In genomic region chr16:18459335-18459954, GRCm38 (mm10) we compare ENCODE assay signal across 8 mouse cellular contexts. TPM values are rescaled to one million over a fixed set of nuclear protein-coding genes. Genes with fewer than 3 reads are reported as not detected.
DNase-seq lines count a peak whose midpoint lies in the region; ATAC-seq and TF ChIP-seq lines count a peak whose summit lies in the region.

No protein-coding gene starts in this region.

- H3K4me2 ChIP-seq in kidney, embryonic 14.5 days (replicated peaks; ENCODE audit: low read depth, low read length) = peak overlapping the region; percentile 0; the same call in 1 of the 2 replicates
- peak overlapping the region; percentile 35 for H3K4me2 ChIP-seq in embryonic facial prominence, embryonic 12.5 days (replicated peaks)
- H3K4me2 ChIP-seq in hindbrain, postnatal 0 days (ENCODE audit: low read depth, low read length) = peak overlapping the region; percentile 36

- H3K9me3 ChIP-seq in kidney, embryonic 14.5 days (ENCODE audit: control insufficient read depth, low read length) = no peaks in the 10 kb centered on the region
- no peaks in the 10 kb centered on the region for H3K9me3 ChIP-seq in embryonic facial prominence, embryonic 12.5 days
- H3K9me3 ChIP-seq in hindbrain, postnatal 0 days (ENCODE audit: low read length) = no peaks in the 10 kb centered on the region

- no peak overlapping the region for H3K27ac ChIP-seq in kidney, embryonic 14.5 days (ENCODE audit: low read depth, low read length)
- peak overlapping the region; percentile 64 for H3K27ac ChIP-seq in embryonic facial prominence, embryonic 12.5 days
- H3K27ac ChIP-seq in hindbrain, postnatal 0 days = no peak overlapping the region

- no peak overlapping the region for H3K4me3 ChIP-seq in kidney, embryonic 14.5 days (ENCODE audit: low read length)
- H3K4me3 ChIP-seq in embryonic facial prominence, embryonic 12.5 days = peak overlapping the region; percentile 9; the same call in 1 of the 2 replicates
- H3K4me3 ChIP-seq in hindbrain, postnatal 0 days (ENCODE audit: low read length) = no peak overlapping the region

- ATAC-seq in kidney, embryonic 14.5 days (ENCODE audit: low FRiP score, low TSS enrichment) = peak; percentile 28; the same call in 1 of the 2 replicates
- ATAC-seq in embryonic facial prominence, embryonic 12.5 days (ENCODE audit: insufficient number of reproducible peaks, insufficient read depth, low FRiP score, low TSS enrichment) = no peak
- 0 out of 2 replicates have a peak, but pooled peaks have one; percentile 19 for ATAC-seq in hindbrain, postnatal 0 days

- H3K9ac ChIP-seq in kidney, embryonic 14.5 days (ENCODE audit: low read depth, low read length) = no peak overlapping the region
- H3K9ac ChIP-seq in embryonic facial prominence, embryonic 12.5 days = peak overlapping the region; percentile 12; the same call in 1 of the 2 replicates
- peak overlapping the region; percentile 30; the same call in 1 of the 2 replicates for H3K9ac ChIP-seq in hindbrain, postnatal 0 days (replicated peaks; ENCODE audit: low read length)

- peaks cover 17% of the 10 kb centered on the region for H3K4me1 ChIP-seq in kidney, embryonic 14.5 days (ENCODE audit: control insufficient read depth, insufficient read depth, low read length)
- peaks cover 29% of the 10 kb centered on the region for H3K4me1 ChIP-seq in embryonic facial prominence, embryonic 12.5 days
- H3K4me1 ChIP-seq in hindbrain, postnatal 0 days (ENCODE audit: insufficient read depth, low read length) = 0 out of 2 replicates have a peak, but pooled peaks cover 3% of the 10 kb centered on the region

- peaks cover 4% of the 10 kb centered on the region; the same call in 1 of the 2 replicates for H3K27me3 ChIP-seq in kidney, embryonic 14.5 days (ENCODE audit: control insufficient read depth, insufficient read depth, low read length)
- H3K27me3 ChIP-seq in embryonic facial prominence, embryonic 12.5 days = no peaks in the 10 kb centered on the region
- no peaks in the 10 kb centered on the region for H3K27me3 ChIP-seq in hindbrain, postnatal 0 days (ENCODE audit: insufficient read depth, low read length)

- no peak for TF ChIP-seq CTCF in hindbrain, postnatal 0 days (IDR thresholded peaks at IDR 0.05; ENCODE audit: low read depth)

- no peak for DNase-seq in kidney, postnatal 25 days
- DNase-seq in hindbrain, postnatal 0 days (ENCODE audit: low spot score) = peak; percentile 6
- DNase-seq in lung, postnatal 4 days = peak; percentile 59 to 75
- DNase-seq in thymus, postnatal 4 days = peak; percentile 78
- DNase-seq in frontal cortex, adult 2 months (ENCODE audit: extremely low spot score in 1 of 2, low spot score in 1 of 2) = no peak
- DNase-seq in left cerebral cortex, adult 9 months (ENCODE audit: low spot score in 2 of 2) = no peak

- H3K36me3 ChIP-seq in kidney, embryonic 14.5 days (ENCODE audit: control insufficient read depth, insufficient read depth, low read length) = peaks cover 7% of the 10 kb centered on the region; the same call in 1 of the 2 replicates
- H3K36me3 ChIP-seq in embryonic facial prominence, embryonic 12.5 days = no peaks in the 10 kb centered on the region
- H3K36me3 ChIP-seq in hindbrain, postnatal 0 days (ENCODE audit: insufficient read depth, low read length) = no peaks in the 10 kb centered on the region; the same call in 1 of the 2 replicates

- 13% methylated on average over 12 of the region's 12 CpGs for WGBS in kidney, embryonic 14.5 days
- 8% methylated on average over 12 of the region's 12 CpGs for WGBS in embryonic facial prominence, embryonic 12.5 days
- WGBS in hindbrain, postnatal 0 days = 12% methylated on average over 12 of the region's 12 CpGs

RNA-seq across cellular contexts. Expression of gene Comt, which starts 32.8 kb away (rescaled TPM):
- polyA plus RNA-seq in kidney, embryonic 14.5 days (2014; fragmentation: Nextera tagmentation; extraction: Ambion mirVana) = 78.7 and 89.0 TPM in 2 replicates
- polyA plus RNA-seq in embryonic facial prominence, embryonic 12.5 days (2016; fragmentation: Nextera tagmentation; extraction: Ambion mirVana) = 56.1 and 59.7 TPM in 2 replicates
- 82.8 and 88.9 TPM in 2 replicates for total RNA-seq in hindbrain, postnatal 0 days (2014; rRNA removed)
- 94.3 and 102 TPM in 2 replicates for polyA plus RNA-seq in hindbrain, postnatal 0 days (2015; fragmentation: Nextera tagmentation; extraction: Ambion mirVana)
- polyA plus RNA-seq in frontal cortex, adult 2 months (2012; rRNA removed) = 140 and 143 TPM in 2 replicates

RNA-seq across cellular contexts. Expression of gene Txnrd2, which starts 33.3 kb away (rescaled TPM):
- 21.9 and 23.6 TPM in 2 replicates for polyA plus RNA-seq in kidney, embryonic 14.5 days (2014; fragmentation: Nextera tagmentation; extraction: Ambion mirVana)
- 15.7 and 19.8 TPM in 2 replicates for polyA plus RNA-seq in embryonic facial prominence, embryonic 12.5 days (2016; fragmentation: Nextera tagmentation; extraction: Ambion mirVana)
- 17.9 and 23.1 TPM in 2 replicates for total RNA-seq in hindbrain, postnatal 0 days (2014; rRNA removed)
- 37.6 and 41.8 TPM in 2 replicates for polyA plus RNA-seq in hindbrain, postnatal 0 days (2015; fragmentation: Nextera tagmentation; extraction: Ambion mirVana)
- polyA plus RNA-seq in frontal cortex, adult 2 months (2012; rRNA removed) = 22.9 and 25.9 TPM in 2 replicates

RNA-seq across cellular contexts. Expression of gene Gnb1l, which starts 39.1 kb away (rescaled TPM):
- polyA plus RNA-seq in kidney, embryonic 14.5 days (2014; fragmentation: Nextera tagmentation; extraction: Ambion mirVana) = 16.3 and 18.0 TPM in 2 replicates
- polyA plus RNA-seq in embryonic facial prominence, embryonic 12.5 days (2016; fragmentation: Nextera tagmentation; extraction: Ambion mirVana) = 16.9 and 17.5 TPM in 2 replicates
- total RNA-seq in hindbrain, postnatal 0 days (2014; rRNA removed) = 9.6 and 10.5 TPM in 2 replicates
- 16.9 and 18.0 TPM in 2 replicates for polyA plus RNA-seq in hindbrain, postnatal 0 days (2015; fragmentation: Nextera tagmentation; extraction: Ambion mirVana)
- 8.1 and 8.7 TPM in 2 replicates for polyA plus RNA-seq in frontal cortex, adult 2 months (2012; rRNA removed)

RNA-seq across cellular contexts. Expression of gene Rtl10, which starts 39.3 kb away (rescaled TPM):
- 1.9 and 3.0 TPM in 2 replicates for polyA plus RNA-seq in kidney, embryonic 14.5 days (2014; fragmentation: Nextera tagmentation; extraction: Ambion mirVana)
- polyA plus RNA-seq in embryonic facial prominence, embryonic 12.5 days (2016; fragmentation: Nextera tagmentation; extraction: Ambion mirVana) = 4.1 and 4.2 TPM in 2 replicates
- 11.0 and 12.4 TPM in 2 replicates for total RNA-seq in hindbrain, postnatal 0 days (2014; rRNA removed)
- polyA plus RNA-seq in hindbrain, postnatal 0 days (2015; fragmentation: Nextera tagmentation; extraction: Ambion mirVana) = 2.5 and 2.7 TPM in 2 replicates
- polyA plus RNA-seq in frontal cortex, adult 2 months (2012; rRNA removed) = 4.2 and 4.6 TPM in 2 replicates

Comparison
In these comparisons a context has a peak if more than half of its experiments do, and no peak if none do; other contexts are left out.
1. DNase-seq: peak in hindbrain, postnatal 0 days (single experiment), lung, postnatal 4 days (2 of 2) and thymus, postnatal 4 days (single experiment); none in kidney, postnatal 25 days (0 of 2), frontal cortex, adult 2 months (0 of 2) and left cerebral cortex, adult 9 months (0 of 2).
2. Peak in every context shown above with its lines, with median percentiles within 50 percentile points of each other: H3K4me2 ChIP-seq.